Mouse (Mus musculus): ENCODE measurements around the gene Folr1. TPM values are rescaled to one million over a fixed set of nuclear protein-coding genes. Genes with fewer than 3 reads are reported as not detected.

Gene Folr1
- polyA plus RNA-seq, 1 experiment from 2014 or later = 1.0 TPM

- Histone ChIP-seq H3K9ac (peak overlapping the region; percentile 48), H3K9me3 (no peaks in the 10 kb centered on the region), H3K4me2 (replicated peaks) (peak overlapping the region; percentile 58), H3K36me3 (no peaks in the 10 kb centered on the region), H3K4me1 (0 out of 2 replicates have a peak, but pooled peaks cover 4% of the 10 kb centered on the region), H3K27me3 (replicated peaks) (no peaks in the 10 kb centered on the region), H3K4me3 (peak overlapping the region; percentile 49), H3K27ac (peak overlapping the region; percentile 57; the same call in 1 of the 2 replicates)
- ATAC-seq (ENCODE audit: low FRiP score, low read depth) = peak; percentile 98
- WGBS = under 1% methylated on average over 57 of the region's 57 CpGs
These were observed 25.8 kb upstream of the Folr1 start for GRCm38 (mm10) chr7:101896104-101897066.

DNA sequence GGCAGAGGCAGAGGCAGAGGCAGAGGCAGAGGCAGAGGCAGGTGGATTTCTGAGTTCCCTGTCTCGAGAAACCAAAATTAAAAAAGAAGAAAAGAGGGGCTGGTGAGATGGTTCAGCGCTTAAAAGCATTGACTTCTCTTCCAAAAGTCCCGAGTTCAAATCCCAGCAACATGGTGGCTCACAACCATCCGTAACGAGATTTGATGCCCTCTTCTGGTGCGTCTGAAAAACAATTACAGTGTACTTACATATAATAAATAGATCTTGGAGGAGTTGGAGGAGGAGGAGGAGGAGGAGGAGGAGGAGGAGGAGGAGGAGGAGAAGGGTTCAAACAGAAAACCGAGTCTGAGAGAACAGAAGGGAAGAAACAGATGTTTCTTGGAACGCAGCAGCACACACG is 25.1 kb upstream of the Folr1 start:
- H3K36me3 ChIP-seq = no peaks in the 10 kb centered on the region
- H3K9me3 ChIP-seq = no peaks in the 10 kb centered on the region
- WGBS = 37% methylated on average over 9 of the region's 9 CpGs
- 0 out of 2 replicates have a peak, but pooled peaks cover 4% of the 10 kb centered on the region for H3K4me1 ChIP-seq
- ATAC-seq (ENCODE audit: low FRiP score, low read depth) = no peak
- peak overlapping the region; percentile 49 for H3K4me3 ChIP-seq
- H3K9ac ChIP-seq = peak overlapping the region; percentile 48; the same call in 1 of the 2 replicates
- no peaks in the 10 kb centered on the region for H3K27me3 ChIP-seq (replicated peaks)
- peak overlapping the region; percentile 53 for H3K4me2 ChIP-seq (replicated peaks)
- no peak overlapping the region; the same call in 1 of the 2 replicates for H3K27ac ChIP-seq

- Histone ChIP-seq H3K4me1 (no peaks in the 10 kb centered on the region), H3K27me3 (replicated peaks) (no peaks in the 10 kb centered on the region), H3K9ac (no peak overlapping the region), H3K36me3 (no peaks in the 10 kb centered on the region), H3K4me2 (replicated peaks) (no peak overlapping the region), H3K4me3 (no peak overlapping the region), H3K27ac (no peak overlapping the region), H3K9me3 (no peaks in the 10 kb centered on the region)
- 87% methylated on average over 4 of the region's 4 CpGs for WGBS
- no peak for ATAC-seq (ENCODE audit: low FRiP score, low read depth)
These were observed 17.9 kb upstream of the Folr1 start for GRCm38 (mm10) chr7:101888460-101888859.

DNA sequence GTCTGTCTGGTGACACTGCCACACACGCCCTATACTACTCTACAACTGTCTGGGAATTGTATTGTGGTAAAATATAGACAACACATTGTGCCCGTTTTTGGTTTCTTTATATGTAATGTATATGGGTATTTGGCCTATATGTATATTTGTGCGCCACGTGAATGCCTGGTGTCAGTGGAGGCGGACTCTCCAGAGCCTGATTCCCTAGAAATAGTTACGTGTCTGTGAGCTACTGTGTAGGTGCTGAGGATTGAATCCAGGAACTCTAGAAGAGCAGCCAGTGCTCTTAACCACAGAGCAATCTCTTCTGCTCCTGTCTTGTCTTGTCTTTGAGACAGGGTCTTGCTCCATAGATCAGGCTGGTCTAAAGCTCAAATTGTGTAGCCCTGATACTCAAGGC is 15.7 kb upstream of the Folr1 start:
- no peaks in the 10 kb centered on the region for H3K36me3 ChIP-seq
- ATAC-seq (ENCODE audit: low FRiP score, low read depth) = no peak
- WGBS = 91% methylated on average over 6 of the region's 6 CpGs
- H3K27ac ChIP-seq = no peak overlapping the region
- H3K4me3 ChIP-seq = no peak overlapping the region
- no peaks in the 10 kb centered on the region for H3K27me3 ChIP-seq (replicated peaks)
- no peaks in the 10 kb centered on the region for H3K9me3 ChIP-seq
- H3K4me2 ChIP-seq (replicated peaks) = no peak overlapping the region
- no peak overlapping the region for H3K9ac ChIP-seq
- H3K4me1 ChIP-seq = no peaks in the 10 kb centered on the region

- Histone ChIP-seq H3K9me3 (no peaks in the 10 kb centered on the region), H3K36me3 (no peaks in the 10 kb centered on the region), H3K27ac (no peak overlapping the region), H3K4me1 (no peaks in the 10 kb centered on the region), H3K4me2 (replicated peaks) (no peak overlapping the region), H3K27me3 (replicated peaks) (no peaks in the 10 kb centered on the region), H3K4me3 (no peak overlapping the region), H3K9ac (no peak overlapping the region)
- no peak for ATAC-seq (ENCODE audit: low FRiP score, low read depth)
- 98% methylated on average over 4 of the region's 4 CpGs for WGBS
These were observed 13.6 kb upstream of the Folr1 start for GRCm38 (mm10) chr7:101884160-101884559.

DNA sequence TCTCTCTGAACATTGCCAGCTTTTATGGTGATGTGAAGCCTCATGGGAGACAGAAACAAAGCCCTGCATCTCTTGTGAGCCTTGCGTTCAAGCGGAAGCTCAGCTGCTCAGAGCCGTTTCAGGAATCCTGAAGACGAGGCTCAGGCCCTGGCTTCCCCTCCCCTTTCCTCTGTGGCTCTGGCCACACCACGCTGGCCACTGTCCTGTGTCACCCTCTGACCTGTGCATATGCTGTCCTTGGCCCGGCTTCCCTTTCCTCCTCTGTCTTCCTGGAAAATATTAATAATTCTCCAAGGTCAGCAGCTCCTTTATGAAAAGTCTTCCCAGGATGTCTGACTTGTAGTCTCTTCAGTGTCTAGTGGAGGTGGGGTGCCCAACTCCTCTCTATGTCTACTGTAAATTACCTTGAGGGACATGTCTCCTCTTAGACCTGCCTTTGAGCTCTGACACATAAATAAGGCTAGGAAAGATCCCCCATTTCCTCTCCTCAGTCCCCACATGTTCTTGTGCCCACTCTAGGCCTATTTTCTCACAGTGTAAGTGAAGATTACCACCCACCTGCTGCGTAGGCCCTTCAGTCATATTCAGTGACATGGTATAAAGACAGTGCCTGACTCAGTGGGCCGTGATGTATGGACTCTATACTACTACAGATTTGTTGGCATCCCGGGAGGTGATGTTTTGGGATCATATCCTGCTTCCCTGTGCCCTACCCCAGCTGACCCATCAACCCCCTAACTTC is 12.0 kb upstream of the Folr1 start:
- no peaks in the 10 kb centered on the region for H3K4me1 ChIP-seq
- no peak overlapping the region for H3K27ac ChIP-seq
- no peaks in the 10 kb centered on the region for H3K36me3 ChIP-seq
- H3K9ac ChIP-seq = no peak overlapping the region
- no peaks in the 10 kb centered on the region for H3K27me3 ChIP-seq (replicated peaks)
- 61% methylated on average over 9 of the region's 9 CpGs for WGBS
- H3K9me3 ChIP-seq = no peaks in the 10 kb centered on the region
- ATAC-seq (ENCODE audit: low FRiP score, low read depth) = no peak
- H3K4me3 ChIP-seq = no peak overlapping the region
- H3K4me2 ChIP-seq (replicated peaks) = no peak overlapping the region

- no peaks in the 10 kb centered on the region for H3K4me1 ChIP-seq
- H3K36me3 ChIP-seq = no peaks in the 10 kb centered on the region
- no peak for ATAC-seq (ENCODE audit: low FRiP score, low read depth)
- H3K27ac ChIP-seq = no peak overlapping the region
- no peak overlapping the region for H3K9ac ChIP-seq
- WGBS = 85% methylated on average over 4 of the region's 4 CpGs
- no peak overlapping the region for H3K4me3 ChIP-seq
- no peaks in the 10 kb centered on the region for H3K9me3 ChIP-seq
- H3K27me3 ChIP-seq (replicated peaks) = no peaks in the 10 kb centered on the region
- H3K4me2 ChIP-seq (replicated peaks) = no peak overlapping the region
These were observed 10.3 kb upstream of the Folr1 start for GRCm38 (mm10) chr7:101880855-101881254.

- no peaks in the 10 kb centered on the region for H3K27me3 ChIP-seq (replicated peaks)
- no peaks in the 10 kb centered on the region for H3K9me3 ChIP-seq
- H3K27ac ChIP-seq = no peak overlapping the region
- H3K36me3 ChIP-seq = no peaks in the 10 kb centered on the region
- H3K9ac ChIP-seq = no peak overlapping the region
- 90% methylated on average over 1 of the region's 1 CpGs for WGBS
- no peak overlapping the region for H3K4me2 ChIP-seq (replicated peaks)
- H3K4me1 ChIP-seq = no peaks in the 10 kb centered on the region
- no peak for ATAC-seq (ENCODE audit: low FRiP score, low read depth)
- no peak overlapping the region for H3K4me3 ChIP-seq
These were observed 5.4 kb upstream of the Folr1 start for GRCm38 (mm10) chr7:101875978-101876377.

- Histone ChIP-seq H3K9me3 (no peaks in the 10 kb centered on the region), H3K4me1 (no peaks in the 10 kb centered on the region), H3K4me2 (replicated peaks) (no peak overlapping the region), H3K27ac (no peak overlapping the region), H3K4me3 (no peak overlapping the region), H3K9ac (no peak overlapping the region), H3K27me3 (replicated peaks) (no peaks in the 10 kb centered on the region), H3K36me3 (no peaks in the 10 kb centered on the region)
- WGBS = 90% methylated on average over 3 of the region's 3 CpGs
- no peak for ATAC-seq (ENCODE audit: low FRiP score, low read depth)
These were observed 708 bp upstream of the Folr1 start for GRCm38 (mm10) chr7:101871296-101871695.

DNA sequence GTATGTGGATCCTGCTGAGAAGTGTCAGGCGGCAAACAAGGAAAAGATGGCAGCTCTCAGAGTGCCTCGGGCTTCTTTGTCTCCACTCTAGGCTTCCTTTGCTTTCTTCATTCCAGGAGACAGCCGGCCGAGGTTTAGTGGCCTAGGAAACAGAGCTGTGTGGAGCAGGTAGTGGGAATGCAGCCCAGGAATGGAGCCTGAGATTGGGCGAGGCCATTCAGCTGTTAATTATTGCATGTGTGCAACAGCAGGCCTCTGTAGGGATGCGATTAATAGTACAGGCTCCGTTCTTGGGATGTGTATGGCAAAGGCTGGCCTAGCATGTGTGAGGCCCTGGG is 1.5 kb downstream of the Folr1 start:
- H3K36me3 ChIP-seq = no peaks in the 10 kb centered on the region
- H3K4me2 ChIP-seq (replicated peaks) = no peak overlapping the region
- no peak overlapping the region for H3K4me3 ChIP-seq
- 61% methylated on average over 7 of the region's 7 CpGs for WGBS
- ATAC-seq (ENCODE audit: low FRiP score, low read depth) = no peak
- no peaks in the 10 kb centered on the region for H3K4me1 ChIP-seq
- H3K9ac ChIP-seq = no peak overlapping the region
- H3K9me3 ChIP-seq = no peaks in the 10 kb centered on the region
- no peak overlapping the region for H3K27ac ChIP-seq
- no peaks in the 10 kb centered on the region for H3K27me3 ChIP-seq (replicated peaks)

DNA sequence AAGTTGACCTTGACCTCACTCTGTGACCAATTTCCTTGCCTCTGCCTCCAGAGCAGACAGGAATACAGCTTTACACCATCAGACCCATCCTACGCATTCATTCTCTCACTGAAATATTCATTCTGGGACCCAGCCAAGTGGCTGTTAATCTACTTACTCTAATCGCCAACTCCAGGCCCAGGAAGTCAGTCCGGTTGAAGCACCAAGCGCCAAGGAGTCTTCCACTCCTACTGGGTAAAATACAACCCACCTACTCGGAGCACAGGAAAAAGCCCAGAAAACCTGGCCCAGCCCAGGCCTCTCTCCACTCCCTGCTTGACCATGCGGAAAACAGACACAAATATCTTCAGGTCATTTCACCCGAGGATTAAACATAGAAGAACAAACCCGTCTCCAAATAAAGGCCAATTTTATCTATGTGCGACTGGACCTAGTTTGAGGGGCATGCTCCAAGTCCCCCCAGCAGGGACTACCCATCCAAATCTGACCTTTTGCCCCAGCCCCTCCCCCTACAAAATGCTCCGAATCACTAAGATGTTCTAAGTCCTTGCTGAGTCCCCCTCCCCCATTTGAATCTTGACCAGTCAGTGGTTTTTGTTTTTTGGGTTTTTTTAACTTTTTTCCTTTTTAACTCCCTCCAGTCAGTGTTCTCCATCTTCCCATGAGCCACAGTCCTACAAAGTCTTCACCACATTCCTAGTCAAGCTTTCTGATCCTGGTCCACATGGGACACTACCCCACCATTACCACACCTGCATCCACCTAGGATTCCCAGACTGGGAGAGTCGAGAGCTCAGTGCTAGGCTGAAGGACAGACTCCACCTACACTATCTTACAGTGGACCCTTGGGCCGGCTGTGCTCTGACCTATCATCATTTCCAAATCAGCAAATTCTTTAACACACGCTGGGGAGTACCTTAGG is 2.1 kb downstream of the Folr1 start:
- Histone ChIP-seq H3K4me2 (replicated peaks) (no peak overlapping the region), H3K27ac (no peak overlapping the region), H3K27me3 (replicated peaks) (no peaks in the 10 kb centered on the region), H3K9ac (no peak overlapping the region), H3K9me3 (no peaks in the 10 kb centered on the region), H3K4me1 (no peaks in the 10 kb centered on the region), H3K4me3 (no peak overlapping the region), H3K36me3 (no peaks in the 10 kb centered on the region)
- ATAC-seq (ENCODE audit: low FRiP score, low read depth) = no peak
- 69% methylated on average over 13 of the region's 13 CpGs for WGBS

- no peak overlapping the region for H3K4me3 ChIP-seq
- H3K36me3 ChIP-seq = no peaks in the 10 kb centered on the region
- H3K9ac ChIP-seq = no peak overlapping the region
- ATAC-seq (ENCODE audit: low FRiP score, low read depth) = no peak
- H3K9me3 ChIP-seq = no peaks in the 10 kb centered on the region
- no peaks in the 10 kb centered on the region for H3K27me3 ChIP-seq (replicated peaks)
- WGBS = 95% methylated on average over 4 of the region's 4 CpGs
- H3K4me1 ChIP-seq = no peaks in the 10 kb centered on the region
- no peak overlapping the region for H3K27ac ChIP-seq
- H3K4me2 ChIP-seq (replicated peaks) = no peak overlapping the region
These were observed 3.1 kb downstream of the Folr1 start for GRCm38 (mm10) chr7:101867482-101867881.
